Mouse (Mus musculus) lung, postnatal 10 days (tissue): ENCODE measurements around the gene Zc3h12a.
A peak's percentile ranks its signal among the peaks of the same experiment; 100 is the strongest.

Source experiments
- DNase-seq: peaks from one replicate; pipeline ENCODE4 v3.0.0; 2021

Gene Zc3h12a

GRCm38 (mm10) chr4:125144211-125144610, 16.6 kb upstream of the Zc3h12a start:
- no peak for DNase-seq

GRCm38 (mm10) chr4:125138321-125138720, 10.7 kb upstream of the Zc3h12a start:
- DNase-seq: no peak

- no peak for DNase-seq
Observed at GRCm38 (mm10) chr4:125136303-125136888, 8.8 kb upstream of the Zc3h12a start.

GRCm38 (mm10) chr4:125135076-125135855, 7.6 kb upstream of the Zc3h12a start:
- DNase-seq: no peak

- no peak for DNase-seq
Observed at GRCm38 (mm10) chr4:125134631-125135030, 7.0 kb upstream of the Zc3h12a start.

- no peak for DNase-seq
Observed at GRCm38 (mm10) chr4:125134192-125134591, 6.6 kb upstream of the Zc3h12a start.

- peak; percentile 76 for DNase-seq
Observed at GRCm38 (mm10) chr4:125132394-125132793, 4.8 kb upstream of the Zc3h12a start.

GRCm38 (mm10) chr4:125131493-125131892, 3.9 kb upstream of the Zc3h12a start:
- DNase-seq: peak; percentile 54

GRCm38 (mm10) chr4:125126761-125127160, 879 bp downstream of the Zc3h12a start:
- no peak for DNase-seq

GRCm38 (mm10) chr4:125126186-125126585, 1.5 kb downstream of the Zc3h12a start:
- DNase-seq: no peak

GRCm38 (mm10) chr4:125125361-125125921, 2.2 kb downstream of the Zc3h12a start:
- no peak for DNase-seq

- peak; percentile 51 for DNase-seq
Observed at GRCm38 (mm10) chr4:125124424-125125209, 3.0 kb downstream of the Zc3h12a start.

- no peak for DNase-seq
Observed at GRCm38 (mm10) chr4:125123279-125123671, 4.4 kb downstream of the Zc3h12a start.

- DNase-seq: peak; percentile 67
Observed at GRCm38 (mm10) chr4:125122431-125123278, 5.0 kb downstream of the Zc3h12a start.

GRCm38 (mm10) chr4:125119721-125120120, 7.9 kb downstream of the Zc3h12a start:
- DNase-seq: no peak

GRCm38 (mm10) chr4:125119070-125119469, 8.6 kb downstream of the Zc3h12a start:
- no peak for DNase-seq

- no peak for DNase-seq
Observed at GRCm38 (mm10) chr4:125117902-125118320, 9.7 kb downstream of the Zc3h12a start.

- DNase-seq: no peak
Observed at GRCm38 (mm10) chr4:125116929-125117328, 10.7 kb downstream of the Zc3h12a start.

- DNase-seq: peak; percentile 76
Observed at GRCm38 (mm10) chr4:125116090-125116861, 11.4 kb downstream of the Zc3h12a start.

- peak; percentile 70 for DNase-seq
Observed at GRCm38 (mm10) chr4:125115710-125116089, 11.9 kb downstream of the Zc3h12a start.

- DNase-seq: no peak
Observed at GRCm38 (mm10) chr4:125115081-125115480, 12.6 kb downstream of the Zc3h12a start.

- peak; percentile 92 for DNase-seq
Observed at GRCm38 (mm10) chr4:125114638-125115037, 13.0 kb downstream of the Zc3h12a start.
